Mouse (Mus musculus) heart, postnatal 4 days (tissue): ENCODE results near the gene Ncdn. TPM values are rescaled to one million over a fixed set of nuclear protein-coding genes. Genes with fewer than 3 reads are reported as not detected.
A peak's percentile ranks its signal among the peaks of the same experiment; 100 is the strongest.

Experiments
- DNase-seq: peaks from one replicate; pipeline ENCODE4 v3.0.0; 2021
- total RNA-seq, 2 experiments: library from RNA; stranded (reverse); gene quantifications; 2 replicates each; pipeline ENCODE4 v1.2.3; 2021

Ncdn gene
- total RNA-seq, result 10 to 100 TPM; 17.5 to 18.3 TPM

DNA sequence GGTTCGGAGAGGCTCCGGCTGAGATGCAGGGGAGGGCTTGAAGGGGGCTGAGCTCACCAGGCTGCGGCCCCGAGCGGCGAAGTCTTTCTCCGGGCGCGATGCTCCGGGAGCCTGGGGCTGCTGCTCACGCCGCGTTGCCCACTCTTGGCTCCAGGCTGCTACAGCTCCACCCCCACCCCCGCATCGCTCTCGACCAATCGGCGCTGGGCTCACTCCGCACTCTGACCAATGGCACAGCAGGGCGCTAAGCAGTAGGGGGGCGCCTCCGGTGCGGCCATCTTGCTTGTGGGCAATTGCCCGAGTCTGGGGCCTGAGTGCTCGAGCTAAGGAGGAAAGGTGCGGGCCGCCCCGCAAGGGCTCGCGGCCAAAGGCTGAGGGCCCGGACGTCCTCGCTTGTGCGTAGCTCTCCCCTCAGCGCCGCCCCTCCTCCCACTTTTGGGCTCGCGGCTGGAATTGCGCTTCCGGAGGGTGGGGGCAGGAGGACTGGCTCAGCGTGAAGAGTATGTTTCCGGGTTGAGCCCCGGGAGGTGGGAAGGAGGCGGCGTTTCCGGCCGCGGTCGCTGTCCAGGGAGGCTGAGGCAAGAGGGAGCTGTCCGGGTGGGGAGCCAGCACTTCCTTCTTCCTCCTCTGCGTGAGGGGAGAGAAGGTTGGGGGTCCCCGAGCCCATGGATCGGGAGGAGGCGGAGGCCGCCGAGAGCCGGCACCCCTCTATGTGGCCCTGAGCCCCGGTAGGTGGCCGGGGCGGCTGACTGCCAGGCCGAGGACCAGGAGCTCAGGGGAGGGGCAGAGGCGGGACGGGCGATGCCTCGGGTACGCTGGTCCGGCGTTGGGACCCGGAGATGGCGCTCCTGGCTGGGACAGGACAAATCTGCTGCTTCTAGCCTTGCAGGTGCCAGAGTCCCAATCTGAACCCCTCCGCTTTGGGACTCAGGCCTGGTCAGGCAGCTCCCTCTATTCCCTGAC is at the start of gene Ncdn, which contains the start of gene AU040320:
Gene Ncdn, minus strand, starts transcription at position 171 of the 963 bp plus-strand sequence.
Gene AU040320, plus strand, starts transcription at position 277 of the 963 bp plus-strand sequence.
- DNase-seq, result peak; percentile 97

DNA sequence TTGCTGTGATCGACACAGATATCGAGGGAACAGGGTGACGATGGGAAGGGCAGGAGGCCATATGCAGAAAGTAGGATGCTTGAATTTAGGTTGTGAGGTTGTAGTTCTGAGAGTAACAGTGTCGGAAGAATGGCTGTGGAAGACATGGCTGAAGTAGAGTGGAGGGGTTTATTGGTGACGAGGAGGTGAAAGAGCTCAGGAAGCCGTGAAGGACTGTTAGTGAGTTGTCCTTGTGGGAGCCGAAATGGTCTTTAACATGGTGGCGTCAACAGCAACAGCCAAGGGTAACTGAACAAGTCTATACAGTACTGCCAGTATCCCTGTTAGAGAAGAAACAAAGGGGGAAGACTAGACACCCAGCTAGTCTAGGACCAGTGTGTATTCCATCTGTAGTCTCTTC is 48.9 kb upstream of the Ncdn start:
- DNase-seq, result no peak

DNA sequence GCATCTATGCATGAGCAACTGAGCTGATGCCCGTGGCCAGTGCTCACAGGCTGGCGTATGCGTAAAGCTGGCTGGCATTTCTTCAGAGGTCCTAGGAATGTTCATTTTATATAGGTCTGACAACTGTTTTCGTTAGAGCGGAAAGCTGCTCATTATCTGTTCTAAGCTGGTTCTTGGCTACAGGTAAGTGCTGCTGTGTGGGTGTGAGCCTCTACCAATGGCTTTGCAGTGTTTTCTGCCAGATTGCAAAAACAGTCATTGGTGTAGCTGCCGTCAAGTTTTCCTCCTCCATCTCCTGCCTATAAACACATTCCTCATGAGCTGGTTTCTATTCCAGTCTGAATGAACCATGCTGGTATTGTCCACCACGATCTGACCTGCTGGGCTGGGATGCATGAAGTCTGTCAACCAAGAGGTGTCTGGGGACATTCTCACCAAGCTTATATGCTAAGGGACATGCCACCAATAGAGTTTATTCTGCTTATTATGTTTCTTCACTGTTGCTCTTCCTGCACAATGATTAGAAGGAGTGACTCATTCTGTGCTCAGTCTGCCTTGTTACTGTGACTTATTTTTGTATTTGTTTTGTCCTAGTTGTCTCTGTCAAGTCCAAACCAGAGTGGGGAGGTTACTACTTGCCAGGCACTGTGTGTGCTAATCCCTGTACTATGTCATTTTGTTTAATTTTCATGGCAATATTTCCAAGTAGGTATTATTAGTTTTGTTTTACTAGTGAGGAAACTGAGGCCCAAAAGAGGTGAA is 39.3 kb upstream of the Ncdn start:
- DNase-seq, result no peak

DNA sequence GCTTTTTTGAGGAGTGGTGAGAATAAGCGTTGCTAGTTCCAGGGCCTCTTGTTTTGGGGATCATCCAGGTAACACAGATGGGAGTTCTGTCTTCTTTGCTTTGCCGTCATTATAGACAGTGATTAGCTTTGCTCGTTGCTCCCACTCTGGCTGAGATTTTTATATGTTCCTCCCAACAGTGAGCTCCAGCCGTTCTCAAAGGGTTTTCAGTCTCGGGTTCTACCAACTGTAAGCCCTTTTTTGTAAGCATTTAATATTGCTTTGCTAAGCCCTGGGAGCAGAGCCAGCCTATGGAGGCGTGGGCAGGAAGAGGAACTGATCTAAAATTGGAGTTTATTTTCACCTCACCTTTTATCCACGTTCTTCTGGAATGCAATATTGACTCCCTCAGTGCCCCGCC is 29.8 kb upstream of the Ncdn start:
- no peak for DNase-seq

DNA sequence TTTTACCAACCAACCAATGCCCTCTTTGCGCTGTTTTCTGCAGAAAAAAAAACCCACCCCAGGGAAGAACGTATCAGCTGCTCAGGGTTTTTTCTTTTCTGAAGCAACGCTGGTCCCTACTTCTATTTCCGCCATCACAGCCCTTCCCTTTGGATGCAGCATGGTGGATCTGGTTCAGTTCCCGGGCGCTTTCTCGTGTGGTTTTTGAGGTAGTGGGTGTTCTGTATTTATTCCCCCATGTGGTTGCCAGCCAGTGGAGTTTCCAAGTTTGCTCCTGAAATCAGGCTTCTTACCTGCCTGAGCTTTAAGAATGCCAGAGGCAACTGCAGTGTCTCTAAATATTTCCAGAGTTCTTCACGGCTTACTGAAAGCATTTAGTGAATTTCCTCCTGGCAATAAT is 29.3 kb upstream of the Ncdn start:
- no peak for DNase-seq

DNA sequence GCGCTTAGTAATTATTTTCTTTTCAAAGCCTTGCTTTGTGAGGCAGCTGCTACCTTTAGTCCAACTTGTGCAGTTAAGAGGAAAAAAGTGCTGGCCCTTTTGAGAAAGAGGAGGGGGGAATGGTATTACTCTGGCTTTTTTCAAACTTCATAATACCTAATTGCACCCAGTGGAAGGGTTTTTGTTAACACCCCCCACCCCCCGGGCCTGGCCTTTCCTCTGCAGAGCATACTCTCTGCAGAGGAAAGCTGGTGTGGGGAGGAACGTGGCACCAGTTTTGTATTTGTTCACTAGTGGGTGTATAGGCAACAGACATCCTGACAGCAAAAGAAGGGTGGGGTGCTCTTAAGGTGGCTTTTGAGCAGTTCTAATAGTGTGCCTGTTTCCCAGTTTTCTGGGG is 28.6 kb upstream of the Ncdn start:
- no peak for DNase-seq

DNA sequence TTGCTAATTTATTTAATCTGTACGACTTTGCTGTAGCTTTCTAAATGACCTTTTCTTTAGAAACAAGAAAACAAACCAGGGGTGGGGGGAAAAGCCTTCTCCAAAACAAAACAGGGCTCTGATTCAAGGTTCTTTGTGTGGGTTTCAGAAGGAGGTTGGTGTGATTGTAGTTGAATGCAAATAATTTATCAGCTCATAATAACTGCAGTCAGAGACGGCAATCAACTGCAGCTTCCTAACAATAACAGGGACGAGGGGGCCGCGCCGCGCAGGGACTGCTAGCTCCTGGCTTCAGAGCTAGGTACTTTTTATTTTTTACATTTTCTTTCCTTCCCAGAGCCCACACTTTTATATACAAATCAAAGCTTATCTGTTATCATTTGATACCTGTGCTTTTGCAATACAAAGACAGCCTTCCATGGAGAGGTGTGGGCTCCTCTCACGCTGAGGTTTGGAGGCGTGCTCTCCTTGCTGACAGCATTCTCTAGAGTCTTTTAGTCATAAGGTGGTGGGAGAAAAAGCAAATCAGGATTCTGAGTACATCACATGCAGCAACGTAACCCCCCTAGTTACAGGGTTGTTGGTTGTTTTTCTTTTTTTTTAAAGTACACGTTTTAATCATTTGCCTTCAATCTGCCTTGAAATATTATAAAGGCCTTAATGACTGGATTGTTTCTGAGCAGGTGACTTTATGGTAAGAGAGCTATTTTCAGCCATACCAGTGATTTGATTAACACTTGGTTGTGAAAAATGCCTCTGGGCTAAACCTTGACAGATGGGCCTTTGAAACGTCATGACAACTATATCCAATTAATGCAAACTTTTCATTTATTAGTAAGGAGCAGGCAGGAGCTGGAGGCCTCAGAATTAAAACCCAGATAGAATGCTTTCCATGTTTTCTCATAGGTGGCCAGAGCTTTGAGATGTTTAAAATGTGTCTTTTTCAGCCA is 26.9 kb upstream of the Ncdn start:
- no peak for DNase-seq

DNA sequence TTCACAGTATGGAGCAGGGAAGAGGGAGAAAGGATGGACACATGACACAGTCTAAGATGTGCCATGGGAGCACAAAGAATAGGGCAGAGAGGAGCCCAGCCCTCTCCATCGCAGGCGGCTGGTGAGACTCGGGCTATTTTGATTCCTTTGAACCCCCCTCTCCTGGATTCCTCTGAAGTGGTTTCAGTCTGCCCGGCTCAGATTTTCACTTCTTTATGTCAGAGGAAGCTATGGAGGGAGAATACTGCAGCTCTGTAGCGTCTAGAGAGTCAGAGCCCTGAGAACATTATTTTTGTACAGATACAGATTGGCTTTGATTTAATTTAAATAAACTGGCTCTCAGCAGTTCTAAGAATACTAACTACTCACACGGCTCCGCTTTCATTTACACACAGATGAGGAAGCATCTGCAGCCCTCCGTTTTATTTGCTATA is 25.9 kb upstream of the Ncdn start:
- DNase-seq, result no peak

DNA sequence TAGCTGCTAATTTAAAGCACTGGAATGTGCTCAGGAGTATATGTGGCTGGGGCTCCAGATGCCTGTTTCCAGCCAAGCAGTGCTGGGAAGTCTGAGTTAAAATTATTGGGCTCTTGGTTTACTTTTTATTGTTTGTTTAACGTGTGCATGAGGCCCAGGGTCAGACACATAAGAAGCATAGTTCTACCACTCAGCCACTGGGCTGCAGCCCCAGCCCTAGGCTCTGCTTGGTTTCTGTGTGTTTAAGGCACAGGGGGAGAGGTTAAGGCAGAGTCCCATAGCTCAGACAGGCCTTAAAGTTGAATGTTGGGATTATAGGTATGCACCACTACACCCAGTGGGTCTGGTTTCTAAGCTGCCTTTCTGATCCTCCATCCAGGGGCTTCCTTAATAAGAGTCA is 21.9 kb upstream of the Ncdn start:
- DNase-seq, result no peak

DNA sequence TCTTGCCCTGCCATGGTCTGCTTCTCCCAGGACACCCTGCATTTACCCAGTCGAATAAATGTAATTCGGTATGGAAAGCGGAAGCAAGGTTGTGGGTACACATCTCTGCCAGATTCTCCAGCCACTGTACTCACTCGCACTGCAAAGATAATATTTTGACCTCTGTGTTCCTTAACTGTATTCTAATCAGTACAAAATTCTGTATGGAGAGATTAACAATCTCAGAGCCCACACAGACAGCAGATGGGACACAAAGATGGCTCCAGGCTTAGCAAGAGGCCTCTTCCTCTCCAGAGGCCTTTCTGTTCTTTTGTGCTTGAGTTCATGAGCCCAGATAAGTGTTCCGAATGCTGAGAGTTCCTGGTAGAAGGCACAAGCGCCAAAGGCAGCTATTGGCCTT is 20.6 kb upstream of the Ncdn start:
- DNase-seq, result no peak

DNA sequence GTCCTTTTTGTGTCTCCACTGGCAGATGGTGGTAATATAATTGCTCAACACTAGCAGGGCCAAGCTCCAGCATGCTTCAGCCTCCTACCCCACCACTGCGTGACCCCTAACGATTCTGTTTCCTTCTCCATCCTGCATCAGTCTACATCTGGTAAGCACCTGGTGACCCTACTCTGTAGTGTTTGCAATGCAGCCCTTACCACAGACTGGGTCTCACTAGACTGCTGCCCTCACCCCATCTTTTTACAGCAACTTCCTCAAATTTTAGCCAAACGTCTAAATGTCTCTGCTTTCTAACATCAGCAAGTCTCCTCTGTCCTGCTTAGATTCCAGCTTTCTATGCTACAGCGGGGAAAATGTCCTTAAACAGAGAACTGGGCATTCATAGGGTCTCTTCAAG is 17.6 kb upstream of the Ncdn start:
- DNase-seq, result no peak

DNA sequence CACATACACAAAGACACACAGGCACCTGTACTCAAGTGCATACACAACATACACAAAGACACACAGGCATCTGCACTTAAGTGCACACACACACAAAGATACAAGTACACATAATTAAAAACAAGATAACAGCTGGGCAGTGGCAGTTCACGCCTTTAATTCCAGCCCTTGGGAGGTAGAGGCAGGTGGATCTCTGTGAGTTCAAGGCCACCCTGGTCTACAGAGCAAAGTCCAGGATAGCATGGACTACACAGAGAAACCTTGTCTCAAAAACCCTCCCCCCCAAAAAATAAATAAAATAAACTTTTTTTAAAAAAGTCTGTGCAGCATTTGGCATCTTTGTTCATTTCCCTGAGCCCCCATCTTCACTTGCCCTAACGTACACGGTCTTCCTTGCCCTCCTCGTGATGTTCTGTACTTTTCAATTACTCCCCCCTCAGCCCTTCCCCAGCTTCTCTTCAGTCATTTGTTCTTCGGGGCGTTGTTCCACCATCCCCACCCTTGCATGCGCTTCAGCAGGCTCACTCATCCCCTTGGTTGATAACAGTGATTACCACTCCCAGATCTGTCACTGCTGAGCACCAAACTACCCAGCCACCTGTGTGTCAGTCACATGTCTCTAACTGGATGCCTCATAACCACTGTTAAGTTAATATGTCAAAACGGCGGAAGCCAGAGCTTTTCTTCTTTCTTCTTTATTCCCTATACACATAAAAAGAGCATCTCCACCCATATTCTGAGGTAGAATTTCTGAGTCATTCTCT is 16.7 kb upstream of the Ncdn start:
- no peak for DNase-seq

DNA sequence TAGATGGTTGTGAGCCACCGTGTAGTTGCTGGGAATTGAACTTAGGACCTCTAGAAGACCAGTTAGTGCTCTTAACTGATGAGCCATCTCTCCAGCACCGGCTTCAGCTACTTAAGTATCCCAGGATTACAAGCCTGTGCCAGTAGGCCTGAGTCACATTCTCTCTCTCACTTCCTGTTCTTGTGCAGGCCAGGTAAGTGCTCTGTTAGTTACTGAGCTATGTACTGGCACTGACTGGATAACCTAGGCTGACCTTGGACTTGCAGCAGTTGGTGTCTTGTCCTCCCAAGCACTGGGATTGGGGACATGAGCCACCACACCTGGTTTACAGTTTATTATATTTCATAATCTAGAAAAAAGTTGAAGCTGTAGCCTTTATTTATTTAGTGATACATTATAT is 10.2 kb upstream of the Ncdn start:
- DNase-seq, result no peak

DNA sequence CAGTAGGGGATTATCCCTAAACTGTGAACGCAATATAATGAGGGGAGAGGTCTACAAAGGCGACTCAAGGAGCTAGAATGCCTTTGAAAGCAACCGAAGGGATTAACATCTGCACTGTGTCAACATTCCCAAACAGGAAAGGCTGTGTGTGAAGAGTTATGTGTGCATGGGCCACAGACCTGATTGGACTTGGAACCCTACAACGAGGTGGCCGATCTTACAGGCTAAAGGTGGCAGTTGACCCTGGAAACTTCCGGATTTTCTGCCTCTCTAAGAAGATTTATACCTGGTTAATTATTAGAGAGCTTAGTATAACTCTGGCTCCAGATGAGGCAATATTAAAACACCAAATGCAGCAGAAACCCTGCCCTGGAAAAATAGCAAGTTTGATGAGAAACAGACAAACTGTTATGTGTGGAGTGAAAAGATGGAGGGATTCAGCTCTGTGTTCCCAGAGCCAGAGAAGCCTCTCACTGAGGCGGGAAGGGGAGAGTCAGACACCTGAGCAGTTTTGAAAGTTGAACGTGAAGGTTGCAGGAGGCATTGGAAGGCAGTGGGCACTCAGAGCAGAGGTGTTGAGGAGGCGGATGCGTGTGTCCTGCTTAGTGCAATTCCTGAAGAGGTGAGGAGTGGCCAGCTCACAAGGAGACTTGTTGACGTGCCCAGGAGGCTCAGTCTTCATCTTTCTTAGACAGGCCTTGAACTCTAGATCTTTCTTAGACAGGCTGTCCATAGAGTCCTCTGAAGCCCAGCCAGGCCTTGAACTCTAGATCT is 9.5 kb upstream of the Ncdn start:
- DNase-seq, result no peak

DNA sequence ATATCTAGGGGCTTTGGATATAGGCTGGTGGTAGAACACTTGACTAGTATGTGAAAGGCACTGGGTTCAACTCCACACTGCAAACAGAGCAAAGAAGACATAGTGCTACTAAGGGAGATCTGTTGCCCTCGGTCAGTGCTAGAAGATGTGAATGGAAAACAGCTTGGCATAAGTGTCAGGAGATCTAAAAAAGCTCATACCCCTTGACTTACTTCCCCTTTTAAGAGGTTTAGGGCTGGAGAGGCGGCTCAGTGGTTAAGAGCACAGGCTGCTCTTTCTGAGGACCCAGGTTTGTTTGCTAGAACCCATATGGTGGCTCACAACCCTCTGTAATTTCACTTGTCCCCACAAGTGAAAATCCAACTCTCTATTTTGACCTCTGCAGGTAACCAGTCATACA is 6.2 kb upstream of the Ncdn start:
- no peak for DNase-seq

DNA sequence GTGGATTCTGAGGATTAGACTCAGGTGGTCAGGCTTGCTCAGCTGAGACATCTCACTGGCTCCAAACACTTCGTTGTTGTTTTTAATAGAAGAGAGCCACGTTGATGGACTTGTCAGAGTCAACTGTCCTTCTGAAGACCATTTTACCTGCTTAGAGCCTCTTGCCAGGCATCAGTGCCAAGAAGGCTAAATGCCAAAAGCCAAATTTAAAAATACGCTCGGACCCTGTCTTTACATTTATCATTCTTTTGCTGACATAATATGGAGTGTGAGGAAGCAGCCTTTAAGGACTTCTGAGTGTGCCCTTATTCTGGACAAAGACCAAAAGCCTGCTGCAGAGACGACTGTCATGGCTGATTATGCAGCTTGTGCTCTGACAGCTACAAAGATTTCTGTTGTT is 5.1 kb upstream of the Ncdn start:
- DNase-seq, result no peak

DNA sequence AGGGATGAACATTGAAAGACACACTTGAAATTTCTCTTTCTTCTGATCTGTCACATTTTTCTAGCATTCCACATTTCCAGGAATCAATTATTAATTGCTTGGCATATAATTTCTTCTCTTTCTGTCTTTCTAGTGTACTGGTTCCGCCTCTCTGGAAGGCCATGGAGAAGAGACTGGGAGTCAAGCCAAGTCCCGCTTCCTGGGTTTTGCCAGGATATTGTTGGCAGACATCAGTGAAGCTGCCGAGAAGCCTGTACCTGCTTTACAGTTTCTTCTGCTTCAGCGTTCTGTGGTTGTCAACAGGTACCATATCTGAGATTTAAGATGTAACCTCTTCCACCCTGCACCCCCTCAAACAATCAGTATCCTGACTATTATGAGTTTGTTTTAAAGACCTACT is 3.5 kb upstream of the Ncdn start:
- peak; percentile 54 for DNase-seq

DNA sequence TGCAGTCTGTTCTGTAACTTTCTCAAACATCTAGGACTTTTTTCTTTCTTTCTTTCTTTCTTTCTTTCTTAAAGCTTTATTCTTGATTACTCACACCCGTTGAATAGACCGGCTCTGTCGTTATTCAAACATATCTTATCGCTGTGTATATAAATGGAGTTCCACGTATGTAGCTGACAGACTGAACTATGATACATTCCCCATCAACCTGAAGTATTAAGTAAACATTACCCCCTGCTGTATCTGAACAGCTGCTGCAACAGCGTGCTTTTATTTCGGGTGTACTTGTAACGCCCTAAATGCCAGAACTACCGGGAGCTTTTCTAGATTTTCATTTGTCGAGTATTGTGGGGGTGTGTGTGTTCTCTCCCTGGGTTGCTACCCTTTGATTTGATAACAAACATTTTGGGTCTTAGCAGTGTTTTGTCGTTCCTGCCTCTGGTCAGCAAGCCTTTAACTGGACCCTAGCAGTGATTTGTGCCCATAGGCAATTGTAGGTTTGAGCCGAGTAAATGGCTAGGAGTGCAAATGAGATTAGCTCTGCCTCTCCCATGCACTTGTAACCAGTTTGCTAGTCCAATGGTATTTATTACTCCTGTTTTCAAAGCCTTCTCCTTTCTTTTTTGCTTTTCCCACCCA is 1.6 kb upstream of the Ncdn start:
- no peak for DNase-seq

DNA sequence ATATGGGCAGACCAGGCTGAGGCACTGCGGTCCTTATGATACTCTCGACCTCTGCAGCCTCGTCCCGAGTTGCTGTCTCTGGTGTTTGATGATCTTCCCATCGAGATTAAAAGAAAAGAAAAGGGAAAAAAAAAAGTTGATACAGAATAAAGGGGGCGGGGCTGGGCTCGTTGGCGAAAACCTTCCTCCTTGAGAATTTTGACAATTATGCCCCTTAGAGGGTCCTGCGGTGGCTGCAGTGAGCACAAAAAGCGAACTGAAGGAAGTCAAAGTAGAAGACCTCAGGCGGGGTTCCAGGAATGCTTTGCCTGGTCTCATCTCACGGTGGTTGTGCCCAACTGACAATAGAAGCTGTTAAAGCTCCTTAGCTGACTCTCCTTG is 983 bp upstream of the Ncdn start:
- no peak for DNase-seq

DNA sequence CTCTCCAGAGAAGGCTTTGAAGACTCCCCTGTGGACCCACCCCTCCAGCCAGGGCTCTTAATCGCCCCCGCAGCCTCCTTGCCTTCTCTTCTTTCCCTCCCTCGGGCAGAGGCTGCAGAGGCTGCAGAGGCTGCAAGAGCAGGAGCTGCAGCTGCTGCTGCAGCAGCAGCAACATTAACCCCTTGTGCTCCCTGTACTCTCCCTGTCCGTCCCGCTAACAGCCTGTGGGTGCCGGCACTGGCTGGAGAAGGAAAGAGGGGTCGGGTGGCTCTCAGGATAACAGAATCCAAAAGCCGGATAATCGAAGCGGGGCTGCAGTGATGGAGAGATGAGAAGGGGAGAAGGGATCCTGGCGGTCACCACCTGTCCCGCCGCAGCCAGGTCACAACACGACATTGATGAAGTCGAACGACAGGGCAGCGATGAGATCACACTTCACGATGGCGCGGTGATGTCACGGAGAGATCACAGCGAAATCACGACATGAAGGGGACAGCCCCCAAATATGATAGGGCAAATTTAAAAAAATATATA is 563 bp downstream of the Ncdn start:
- no peak for DNase-seq
